Mouse (Mus musculus) adrenal gland, postnatal 25 days (tissue): ENCODE results near the gene Dlk2. TPM values are rescaled to one million over a fixed set of nuclear protein-coding genes. Genes with fewer than 3 reads are reported as not detected.

Source experiments
- DNase-seq: peaks from one replicate; pipeline ENCODE4 v3.0.0; 2021; ENCODE audit warnings: mixed read lengths
- long read RNA-seq: library from polyadenylated mRNA; stranded (forward); transcript quantifications from one replicate; pipeline ENCODE4 v2.0.0, GENCODE M21; 2021
- total RNA-seq: library from RNA; stranded (reverse); gene quantifications from 2 replicates; pipeline ENCODE4 v1.2.3, GENCODE M21; 2021

Gene Dlk2
- 1.00 TPM in 1 of 2 replicates, not detected in the other for total RNA-seq
- long read RNA-seq, partial matches to known transcripts, result 0 of 1 reads
- long read RNA-seq, other reads (novel, unspliced or antisense), result 0 of 1 reads

- no peak for DNase-seq
Measured at GRCm38 (mm10) chr17:46297364-46298219, at the start of gene Dlk2. Gene Dlk2 (plus strand): TSS chr17:46297421.

- peak; percentile 95 for DNase-seq
Measured at GRCm38 (mm10) chr17:46247512-46248188, 49.6 kb upstream of the Dlk2 start, which contains the start of the genes Polr1c and Yipf3. Gene Polr1c (minus strand): TSS chr17:46248054. Gene Yipf3 (plus strand): TSS chr17:46248080.

GRCm38 (mm10) chr17:46248189-46248522 lies 49.1 kb upstream of the Dlk2 start:
- DNase-seq, result no peak

- DNase-seq, result no peak
Measured at GRCm38 (mm10) chr17:46251174-46251573, 46.0 kb upstream of the Dlk2 start.

- no peak for DNase-seq
Measured at GRCm38 (mm10) chr17:46252571-46253451, 44.4 kb upstream of the Dlk2 start.

- peak; percentile 97 for DNase-seq
Measured at GRCm38 (mm10) chr17:46253452-46254084, 43.7 kb upstream of the Dlk2 start, which contains the start of gene Lrrc73. Gene Lrrc73 (plus strand): TSS chr17:46253531.

- DNase-seq, result peak; percentile 47
Measured at GRCm38 (mm10) chr17:46254106-46254505, 43.1 kb upstream of the Dlk2 start.

GRCm38 (mm10) chr17:46255147-46255546 lies 42.1 kb upstream of the Dlk2 start:
- DNase-seq, result no peak

GRCm38 (mm10) chr17:46258279-46259053 lies 38.8 kb upstream of the Dlk2 start:
- no peak for DNase-seq

GRCm38 (mm10) chr17:46259675-46260074 lies 37.5 kb upstream of the Dlk2 start:
- no peak for DNase-seq

GRCm38 (mm10) chr17:46262201-46262694 lies 35.0 kb upstream of the Dlk2 start:
- DNase-seq, result no peak

GRCm38 (mm10) chr17:46265502-46265901 lies 31.7 kb upstream of the Dlk2 start:
- no peak for DNase-seq

- DNase-seq, result peak; percentile 79
Measured at GRCm38 (mm10) chr17:46265918-46266618, 31.2 kb upstream of the Dlk2 start.

GRCm38 (mm10) chr17:46266986-46267385 lies 30.2 kb upstream of the Dlk2 start:
- DNase-seq, result no peak

- DNase-seq, result no peak
Measured at GRCm38 (mm10) chr17:46267511-46267910, 29.7 kb upstream of the Dlk2 start.

- no peak for DNase-seq
Measured at GRCm38 (mm10) chr17:46268026-46268720, 29.0 kb upstream of the Dlk2 start.

GRCm38 (mm10) chr17:46269771-46270534 lies 27.3 kb upstream of the Dlk2 start:
- no peak for DNase-seq

- DNase-seq, result no peak
Measured at GRCm38 (mm10) chr17:46272058-46272457, 25.2 kb upstream of the Dlk2 start.

- DNase-seq, result peak; percentile 60
Measured at GRCm38 (mm10) chr17:46272675-46273074, 24.5 kb upstream of the Dlk2 start.
